Mouse (Mus musculus) neural tube, embryonic 14.5 days (tissue): Measurements from ENCODE around the gene Hmga1. TPM values are rescaled to one million over a fixed set of nuclear protein-coding genes. Genes with fewer than 3 reads are reported as not detected.

Experiments used
- ATAC-seq: fragments of 200-750 bp; cut with Nextera tagmentation; 2 replicates; pipeline ENCODE4 v1.8.0; 2017; ENCODE audit warnings: low read depth, mild to moderate bottlenecking, moderate TSS enrichment, moderate library complexity
- H3K27ac ChIP-seq: fragments of 300-500 bp; sonication (generic); 2 replicates; pipeline ENCODE4 v1.5.1; 2014; ENCODE audit warnings: low read depth, mild to moderate bottlenecking, control low read depth, low read length, moderate library complexity, mixed read lengths
- H3K27me3 ChIP-seq: fragments of 300-500 bp; sonication (generic); 2 replicates; pipeline ENCODE4 v1.6.1; 2014; ENCODE audit warnings: low read length; ENCODE audit not compliant: control insufficient read depth, insufficient read depth
- H3K36me3 ChIP-seq: fragments of 300-500 bp; sonication (generic); 2 replicates; pipeline ENCODE4 v1.6.1; 2014; ENCODE audit warnings: low read length, mixed read lengths; ENCODE audit not compliant: control insufficient read depth, insufficient read depth
- H3K4me1 ChIP-seq: fragments of 300-500 bp; sonication (generic); 2 replicates; pipeline ENCODE4 v1.6.1; 2014; ENCODE audit warnings: low read length; ENCODE audit not compliant: control insufficient read depth, insufficient read depth
- H3K4me2 ChIP-seq: fragments of 300-500 bp; sonication (generic); 2 replicates; pipeline ENCODE4 v1.6.1; 2014; ENCODE audit warnings: mild to moderate bottlenecking, low read depth, low read length, control low read depth
- H3K4me3 ChIP-seq: fragments of 300-500 bp; sonication (generic); 2 replicates; pipeline ENCODE4 v1.5.1; 2014; ENCODE audit warnings: low read depth, low read length, control low read depth, mixed read lengths
- H3K9ac ChIP-seq: fragments of 300-500 bp; sonication (generic); replicated peaks from 2 replicates; pipeline ENCODE4 v1.6.1; 2014; ENCODE audit warnings: low read depth, mild to moderate bottlenecking, control low read depth, low read length, mixed read lengths
- H3K9me3 ChIP-seq: fragments of 300-500 bp; sonication (generic); 2 replicates; pipeline ENCODE4 v1.6.1; 2016; ENCODE audit warnings: low read length; ENCODE audit not compliant: control insufficient read depth
- WGBS: fragments of 180-500 bp; shearing (Covaris S2); extraction: QIAGEN DNeasy Blood & Tissue Kit; methylation state at CpG from one replicate; pipeline ENCODE4 v1.1.7; 2014; 5-methylcytosine and 5-hydroxymethylcytosine counted together
- polyA plus RNA-seq: library from polyadenylated mRNA; unstranded; fragments of >200 nt; fragmentation: Nextera tagmentation; extraction: Ambion mirVana; gene quantifications from 2 replicates; pipeline ENCODE4 v1.2.1, GENCODE M21; 2014

The Hmga1 gene
- polyA plus RNA-seq, 1 experiment from 2014 or later: 141 TPM

- no peaks in the 10 kb centered on the region for H3K27me3 ChIP-seq
- no peak overlapping the region for H3K4me3 ChIP-seq
- no peak overlapping the region for H3K27ac ChIP-seq
- peaks cover 2% of the 10 kb centered on the region; the same call in 1 of the 2 replicates for H3K36me3 ChIP-seq
- no peak overlapping the region for H3K9ac ChIP-seq
- no peak for ATAC-seq
- no peak overlapping the region for H3K4me2 ChIP-seq
- no peaks in the 10 kb centered on the region for H3K9me3 ChIP-seq
- WGBS: 65% methylated on average over 5 of the region's 5 CpGs
- peaks cover 36% of the 10 kb centered on the region for H3K4me1 ChIP-seq
Measured at GRCm38 (mm10) chr17:27600869-27601268, 44.6 kb downstream of the Hmga1 start.

DNA sequence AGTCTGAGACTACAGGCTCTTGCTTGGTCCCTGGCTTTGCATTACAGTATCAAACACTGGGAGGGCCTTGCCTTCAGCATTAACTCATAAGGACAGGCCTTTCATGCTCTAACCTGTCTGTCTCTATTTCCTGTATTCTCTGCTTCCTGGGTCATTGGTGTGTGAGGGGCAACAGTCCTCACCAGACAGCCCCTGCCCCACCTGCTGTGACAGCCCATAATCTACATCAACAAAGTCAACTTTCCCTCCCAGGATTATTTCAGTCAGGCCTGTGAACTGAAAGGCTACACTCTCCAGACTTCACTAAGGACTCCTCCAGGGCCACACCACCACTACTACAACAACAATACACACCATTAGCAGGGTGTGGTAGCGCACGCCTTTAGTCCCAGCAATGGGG lies 46.7 kb downstream of the Hmga1 start:
- no peak overlapping the region for H3K9ac ChIP-seq
- peaks cover 36% of the 10 kb centered on the region for H3K4me1 ChIP-seq
- H3K9me3 ChIP-seq: no peaks in the 10 kb centered on the region
- no peak overlapping the region for H3K4me2 ChIP-seq
- 77% methylated on average over 2 of the region's 2 CpGs for WGBS
- ATAC-seq: no peak
- no peak overlapping the region for H3K27ac ChIP-seq
- 0 out of 2 replicates have a peak, but pooled peaks cover under 1% of the 10 kb centered on the region for H3K36me3 ChIP-seq
- no peak overlapping the region for H3K4me3 ChIP-seq
- H3K27me3 ChIP-seq: no peaks in the 10 kb centered on the region

DNA sequence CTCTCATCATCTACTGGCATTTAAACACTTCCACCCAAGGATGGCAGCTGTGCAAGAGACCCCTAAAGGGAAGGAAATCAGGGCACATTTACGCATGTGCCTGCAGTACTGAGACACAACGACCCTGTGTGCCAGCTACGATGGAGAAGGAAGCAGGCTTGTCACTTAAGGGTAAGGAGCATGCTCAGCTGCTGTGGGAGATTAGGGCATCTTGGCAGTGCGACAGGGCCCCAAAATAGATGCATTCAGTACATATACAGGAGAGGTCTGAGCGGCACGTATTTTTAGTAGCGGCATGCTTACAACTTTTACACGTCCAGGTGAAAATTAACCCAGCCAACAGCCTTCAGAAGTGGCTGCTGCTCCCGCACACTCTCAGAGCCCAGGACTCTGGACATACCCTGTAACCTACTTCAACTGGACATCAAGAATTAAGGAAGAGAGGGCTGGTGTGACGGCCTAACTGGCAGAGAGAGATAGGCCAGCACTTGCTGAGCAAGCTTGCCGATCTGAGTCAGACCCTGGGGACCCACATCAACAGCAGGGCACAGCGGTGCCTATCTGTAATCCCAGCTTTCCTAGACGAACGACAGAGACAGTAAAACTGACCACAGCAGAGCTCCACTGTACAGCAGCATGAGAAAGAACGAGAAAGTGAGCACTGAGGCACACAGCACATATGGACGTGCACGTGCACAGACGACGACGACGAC lies 47.4 kb downstream of the Hmga1 start:
- Histone ChIP-seq H3K27ac (no peak overlapping the region), H3K27me3 (no peaks in the 10 kb centered on the region), H3K4me2 (no peak overlapping the region), H3K4me1 (peaks cover 36% of the 10 kb centered on the region), H3K4me3 (no peak overlapping the region), H3K36me3 (0 out of 2 replicates have a peak, but pooled peaks cover 4% of the 10 kb centered on the region), H3K9me3 (no peaks in the 10 kb centered on the region), H3K9ac (no peak overlapping the region)
- no peak for ATAC-seq
- WGBS: 61% methylated on average over 21 of the region's 21 CpGs

GRCm38 (mm10) chr17:27609576-27609975 lies 53.3 kb downstream of the Hmga1 start:
- H3K27ac ChIP-seq: no peak overlapping the region
- no peak overlapping the region for H3K4me3 ChIP-seq
- H3K36me3 ChIP-seq: 0 out of 2 replicates have a peak, but pooled peaks cover 4% of the 10 kb centered on the region
- 84% methylated on average over 7 of the region's 7 CpGs for WGBS
- H3K27me3 ChIP-seq: no peaks in the 10 kb centered on the region
- H3K4me1 ChIP-seq: peaks cover 15% of the 10 kb centered on the region
- H3K4me2 ChIP-seq: no peak overlapping the region
- no peaks in the 10 kb centered on the region for H3K9me3 ChIP-seq
- H3K9ac ChIP-seq: no peak overlapping the region
- ATAC-seq: no peak

- WGBS: 75% methylated on average over 10 of the region's 10 CpGs
- ATAC-seq: no peak
- 0 out of 2 replicates have a peak, but pooled peaks cover 4% of the 10 kb centered on the region for H3K36me3 ChIP-seq
- H3K9me3 ChIP-seq: no peaks in the 10 kb centered on the region
- no peak overlapping the region for H3K27ac ChIP-seq
- H3K4me1 ChIP-seq: peaks cover 15% of the 10 kb centered on the region
- no peak overlapping the region for H3K9ac ChIP-seq
- H3K4me3 ChIP-seq: no peak overlapping the region
- no peaks in the 10 kb centered on the region for H3K27me3 ChIP-seq
- no peak overlapping the region for H3K4me2 ChIP-seq
Measured at GRCm38 (mm10) chr17:27610679-27611518, 54.6 kb downstream of the Hmga1 start.

- H3K4me3 ChIP-seq: no peak overlapping the region
- H3K9ac ChIP-seq: no peak overlapping the region
- 60% methylated on average over 3 of the region's 3 CpGs for WGBS
- H3K36me3 ChIP-seq: 0 out of 2 replicates have a peak, but pooled peaks cover 4% of the 10 kb centered on the region
- H3K4me1 ChIP-seq: peaks cover 15% of the 10 kb centered on the region
- H3K27me3 ChIP-seq: no peaks in the 10 kb centered on the region
- no peak overlapping the region for H3K27ac ChIP-seq
- no peak for ATAC-seq
- H3K4me2 ChIP-seq: no peak overlapping the region
- no peaks in the 10 kb centered on the region for H3K9me3 ChIP-seq
Measured at GRCm38 (mm10) chr17:27611519-27611884, 55.2 kb downstream of the Hmga1 start.

GRCm38 (mm10) chr17:27611994-27612393 lies 55.7 kb downstream of the Hmga1 start:
- no peak overlapping the region for H3K9ac ChIP-seq
- no peaks in the 10 kb centered on the region for H3K27me3 ChIP-seq
- peaks cover 15% of the 10 kb centered on the region for H3K4me1 ChIP-seq
- 0 out of 2 replicates have a peak, but pooled peaks cover 4% of the 10 kb centered on the region for H3K36me3 ChIP-seq
- no peaks in the 10 kb centered on the region for H3K9me3 ChIP-seq
- 77% methylated on average over 5 of the region's 5 CpGs for WGBS
- no peak overlapping the region for H3K4me2 ChIP-seq
- no peak overlapping the region for H3K4me3 ChIP-seq
- H3K27ac ChIP-seq: no peak overlapping the region
- no peak for ATAC-seq

- Histone ChIP-seq H3K27ac (no peak overlapping the region), H3K9me3 (no peaks in the 10 kb centered on the region), H3K4me3 (no peak overlapping the region), H3K9ac (no peak overlapping the region), H3K4me2 (no peak overlapping the region), H3K36me3 (0 out of 2 replicates have a peak, but pooled peaks cover 3% of the 10 kb centered on the region), H3K27me3 (no peaks in the 10 kb centered on the region), H3K4me1 (peaks cover 15% of the 10 kb centered on the region)
- ATAC-seq: no peak
- 80% methylated on average over 4 of the region's 4 CpGs for WGBS
Measured at GRCm38 (mm10) chr17:27613016-27613415, 56.7 kb downstream of the Hmga1 start.
